Mouse (Mus musculus) ES-E14 (cell line): ENCODE results near the gene Bcl2a1a. TPM values are rescaled to one million over a fixed set of nuclear protein-coding genes. Genes with fewer than 3 reads are reported as not detected.

ENCODE experiments used
- total RNA-seq: library from RNA; depleted of rRNA; stranded (reverse); fragments of 300-350 nt; gene quantifications from 2 replicates; pipeline ENCODE4 v1.2.3, GENCODE M21; 2012; rRNA removed

The Bcl2a1a gene
- total RNA-seq, 1 experiment = 0.85 TPM

Other genes starting within 250 kb of the Bcl2a1a start
- gene Mthfsl, start 236.6 kb upstream of the Bcl2a1a start, total RNA-seq = 5.5 and 7.4 TPM in 2 replicates
- 0.89 TPM in 1 of 2 replicates, not detected in the other for gene Bcl2a1d, start 225.0 kb upstream of the Bcl2a1a start, total RNA-seq
- gene Trim43c, start 117.7 kb upstream of the Bcl2a1a start, total RNA-seq = 0.36 TPM in 1 of 2 replicates, not detected in the other
- 0.53 and 1.4 TPM in 2 replicates for gene Trim43b, start 135.9 kb downstream of the Bcl2a1a start, total RNA-seq
- 0.32 and 0.80 TPM in 2 replicates for gene Bcl2a1b, start 242.3 kb downstream of the Bcl2a1a start, total RNA-seq
- gene Gm29094, start 242.5 kb downstream of the Bcl2a1a start, total RNA-seq = not detected in 2 replicates